Mouse (Mus musculus) CH12.LX (cell line): ENCODE data around the gene Nptx1. TPM values are rescaled to one million over a fixed set of nuclear protein-coding genes. Genes with fewer than 3 reads are reported as not detected.

Experiments
- DNase-seq: peaks from one replicate; pipeline ENCODE4 v3.0.0-alpha.2; 2013; ENCODE audit errors: extremely low read depth
- H3K27ac ChIP-seq: 2 replicates; pipeline ENCODE4 v1.5.1; 2012; ENCODE audit warnings: low read depth, mild to moderate bottlenecking, control low read depth, moderate library complexity; ENCODE audit not compliant: insufficient read depth
- H3K27me3 ChIP-seq: replicated peaks from 2 replicates; pipeline ENCODE3; 2012; ENCODE audit warnings: inconsistent platforms
- H3K36me3 ChIP-seq, 2 experiments: replicated peaks in 1 of 2; 2 replicates each; pipeline versions ENCODE3 to v1.6.1; 2012; ENCODE audit warnings: inconsistent platforms in 1 of 2, low read length in 1 of 2, mild to moderate bottlenecking in 1 of 2, mixed read lengths in 1 of 2, moderate library complexity in 1 of 2; ENCODE audit not compliant: control insufficient read depth in 1 of 2, insufficient read depth in 1 of 2
- H3K4me1 ChIP-seq, 2 experiments: 2 replicates each; pipeline ENCODE4 v1.6.1; 2012; ENCODE audit warnings: inconsistent platforms in 1 of 2, moderate library complexity in 1 of 2; ENCODE audit not compliant: insufficient read depth in 2 of 2, control insufficient read depth in 1 of 2
- H3K4me2 ChIP-seq: 2 replicates; pipeline ENCODE4 v1.6.1; 2012; ENCODE audit warnings: low read depth, mild to moderate bottlenecking, control low read depth; ENCODE audit not compliant: poor library complexity, insufficient read depth, severe bottlenecking
- H3K4me3 ChIP-seq, 3 experiments: fragments of 150-350 bp in 1 of 3; sonication (generic) in 1 of 3; replicated peaks in 1 of 3; 2 replicates each; pipeline versions ENCODE3 to v1.5.1; 2011 to 2012; ENCODE audit warnings: low read depth in 2 of 3, low read length in 2 of 3, mild to moderate bottlenecking in 2 of 3, moderate library complexity in 2 of 3, control low read depth in 1 of 3, improper control_type of control experiment in 1 of 3, inconsistent platforms in 1 of 3, mixed read lengths in 1 of 3; ENCODE audit not compliant: poor library complexity in 1 of 3
- H3K79me2 ChIP-seq: replicated peaks from 2 replicates; pipeline ENCODE4 v1.6.1; 2012; ENCODE audit warnings: mild to moderate bottlenecking, moderate library complexity; ENCODE audit not compliant: control insufficient read depth, poor library complexity, insufficient read depth, severe bottlenecking; ENCODE audit errors: extremely low read depth
- H3K9ac ChIP-seq: 2 replicates; pipeline ENCODE4 v1.6.1; 2012; ENCODE audit warnings: low read depth, mild to moderate bottlenecking, control low read depth, moderate library complexity; ENCODE audit not compliant: insufficient read depth
- H3K9me3 ChIP-seq: replicated peaks from 2 replicates; pipeline ENCODE3; 2012; ENCODE audit warnings: low read length, inconsistent platforms, mixed read lengths
- CHD1 ChIP-seq: IDR thresholded peaks from 2 replicates; pipeline ENCODE4 v1.6.1; 2012; ENCODE audit warnings: low read depth, low read length, improper control_type of control experiment, inconsistent platforms
- CHD2 ChIP-seq: IDR thresholded peaks from 2 replicates; pipeline ENCODE4 v1.6.1; 2011; ENCODE audit warnings: low read length, improper control_type of control experiment
- CTCF ChIP-seq, 2 experiments: IDR thresholded peaks in 1 of 2; conservative IDR thresholded peaks in 1 of 2; 2 replicates each; pipeline ENCODE4 v1.5.1; 2011 to 2012; ENCODE audit warnings: low read depth in 2 of 2, low read length in 2 of 2, improper control_type of control experiment in 1 of 2, inconsistent platforms in 1 of 2, mild to moderate bottlenecking in 1 of 2, moderate library complexity in 1 of 2
- E2F4 ChIP-seq: IDR thresholded peaks from 2 replicates; pipeline ENCODE4 v1.6.1; 2011; ENCODE audit warnings: low read depth, low read length, improper control_type of control experiment; ENCODE audit not compliant: insufficient replicate concordance
- ELF1 ChIP-seq: IDR thresholded peaks from 2 replicates; pipeline ENCODE4 v1.6.1; 2014; ENCODE audit warnings: low read depth, mild to moderate bottlenecking, inconsistent platforms, low read length, improper control_type of control experiment
- ETS1 ChIP-seq: conservative IDR thresholded peaks from 2 replicates; pipeline ENCODE4 v1.6.1; 2012; ENCODE audit warnings: low read depth, mild to moderate bottlenecking, inconsistent platforms, low read length, improper control_type of control experiment, moderate library complexity
- HCFC1 ChIP-seq: IDR thresholded peaks from 2 replicates; pipeline ENCODE4 v1.6.1; 2012; ENCODE audit warnings: low read depth, mild to moderate bottlenecking, inconsistent platforms, low read length, improper control_type of control experiment
- MAX ChIP-seq: IDR thresholded peaks from 2 replicates; pipeline ENCODE4 v1.6.1; 2011; ENCODE audit warnings: low read length, improper control_type of control experiment
- MAZ ChIP-seq: IDR thresholded peaks from 2 replicates; pipeline ENCODE4 v1.6.1; 2012; ENCODE audit warnings: low read depth, mild to moderate bottlenecking, inconsistent platforms, low read length, improper control_type of control experiment, moderate library complexity
- MEF2A ChIP-seq: IDR thresholded peaks from 2 replicates; pipeline ENCODE4 v1.6.1; 2014; ENCODE audit warnings: low read depth, mild to moderate bottlenecking, inconsistent platforms, low read length, improper control_type of control experiment, borderline replicate concordance
- MXI1 ChIP-seq: IDR thresholded peaks from 2 replicates; pipeline ENCODE4 v1.6.1; 2011; ENCODE audit warnings: mild to moderate bottlenecking, low read depth, low read length, improper control_type of control experiment
- NELFE ChIP-seq: IDR thresholded peaks from 2 replicates; pipeline ENCODE4 v1.6.1; 2011; ENCODE audit warnings: low read depth, low read length, improper control_type of control experiment
- NRF1 ChIP-seq: IDR thresholded peaks from 2 replicates; pipeline ENCODE4 v1.6.1; 2014; ENCODE audit warnings: low read depth, mild to moderate bottlenecking, inconsistent platforms, low read length, improper control_type of control experiment, moderate library complexity
- PAX5 ChIP-seq: IDR thresholded peaks from 2 replicates; pipeline ENCODE4 v1.6.1; 2012; ENCODE audit warnings: low read length, inconsistent platforms, mixed read lengths
- RAD21 ChIP-seq: IDR thresholded peaks from 2 replicates; pipeline ENCODE4 v1.6.1; 2011; ENCODE audit warnings: low read depth, mild to moderate bottlenecking, low read length, improper control_type of control experiment, moderate library complexity
- RCOR1 ChIP-seq: conservative IDR thresholded peaks from 2 replicates; pipeline ENCODE4 v1.6.1; 2012; ENCODE audit warnings: low read depth, mild to moderate bottlenecking, inconsistent platforms, low read length, improper control_type of control experiment
- SIN3A ChIP-seq: IDR thresholded peaks from 2 replicates; pipeline ENCODE4 v1.6.1; 2012; ENCODE audit warnings: low read length, improper control_type of control experiment, inconsistent platforms
- SMC3 ChIP-seq: IDR thresholded peaks from 2 replicates; pipeline ENCODE4 v1.6.1; 2011; ENCODE audit warnings: low read depth, low read length, improper control_type of control experiment
- TBP ChIP-seq: conservative IDR thresholded peaks from 2 replicates; pipeline ENCODE4 v1.6.1; 2011; ENCODE audit warnings: low read depth, low read length, improper control_type of control experiment
- TCF12 ChIP-seq: IDR thresholded peaks from 2 replicates; pipeline ENCODE4 v1.6.1; 2014; ENCODE audit warnings: low read depth, mild to moderate bottlenecking, inconsistent platforms, low read length, improper control_type of control experiment
- UBTF ChIP-seq: IDR thresholded peaks from 2 replicates; pipeline ENCODE4 v1.6.1; 2012; ENCODE audit warnings: low read depth, mild to moderate bottlenecking, inconsistent platforms, low read length, improper control_type of control experiment, moderate library complexity
- USF1 ChIP-seq: IDR thresholded peaks from 2 replicates; pipeline ENCODE4 v1.6.1; 2014; ENCODE audit warnings: low read depth, mild to moderate bottlenecking, inconsistent platforms, low read length, improper control_type of control experiment
- USF2 ChIP-seq: conservative IDR thresholded peaks from 2 replicates; pipeline ENCODE4 v1.6.1; 2011; ENCODE audit warnings: low read depth, low read length, improper control_type of control experiment
- ZKSCAN1 ChIP-seq: IDR thresholded peaks from 2 replicates; pipeline ENCODE4 v1.6.1; 2012; ENCODE audit warnings: low read depth, inconsistent platforms, low read length, improper control_type of control experiment, borderline replicate concordance
- ZMIZ1 ChIP-seq: IDR thresholded peaks from 2 replicates; pipeline ENCODE4 v1.6.1; 2012; ENCODE audit warnings: low read depth, mild to moderate bottlenecking, inconsistent platforms, low read length, improper control_type of control experiment
- dilution Hi-C: fragments of 300-500 bp; cut with MboI; formaldehyde crosslinking; loops from 2 replicates; pipeline ENCODE4 v1.14.3; 2020; ENCODE audit warnings: low sequenced_read_pairs; ENCODE audit not compliant: extremely low pct_unique_long_range_greater_than_20kb, extremely low pct_ligation_motif_present
- in situ Hi-C: fragments of 300-500 bp; cut with MboI; formaldehyde crosslinking; loops from 3 replicates; pipeline ENCODE4 v1.14.3; 2019; ENCODE audit warnings: low sequenced_read_pairs, low pct_ligation_motif_present, low pct_unique_long_range_greater_than_20kb, mixed read lengths
- polyA plus RNA-seq: library from polyadenylated mRNA; unstranded; fragments of >175 nt; gene quantifications from 2 replicates; pipeline ENCODE4 v1.2.1, GENCODE M21; 2012; ENCODE audit warnings: low read depth; ENCODE audit not compliant: insufficient read length
- total RNA-seq, 2 experiments: library from RNA; depleted of rRNA; stranded (reverse); fragments of 300-350 nt in 1 of 2; fragments of >200 nt in 1 of 2; gene quantifications; 2 replicates each; pipeline ENCODE4 v1.2.3; 2012 to 2014

Gene Nptx1
- total and polyA plus RNA-seq, 3 experiments: under 0.01 TPM; not detected in 2

DNA sequence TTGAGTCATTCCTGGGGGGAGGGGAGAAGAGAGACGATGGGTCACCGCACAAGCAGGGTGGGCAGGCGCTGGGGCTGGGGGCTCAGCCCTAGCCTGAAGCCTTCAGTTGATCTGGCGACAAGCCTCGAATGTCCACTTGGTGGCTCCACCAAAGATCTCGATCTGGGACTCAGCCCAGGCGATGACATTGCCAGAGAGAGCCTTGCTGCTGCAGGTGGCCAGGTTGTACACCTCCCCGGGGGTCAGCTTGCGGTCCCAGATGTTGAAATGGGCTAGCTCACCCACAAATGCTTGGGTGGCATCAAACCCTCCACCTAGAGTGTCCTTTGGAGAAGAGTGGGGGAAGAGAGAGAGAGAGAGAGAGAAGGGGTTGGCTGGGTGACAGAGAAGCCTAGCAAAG is 5.2 kb downstream of the Nptx1 start:
- in situ Hi-C loops: no loop called here
- Histone ChIP-seq H3K27ac (no peak overlapping the region), H3K36me3 (no peaks in the 10 kb centered on the region), H3K4me1 (peaks cover 0 to 6% of the 10 kb centered on the region in 2 experiments; a peak in 1 of 4 replicates), H3K79me2 (no peaks in the 10 kb centered on the region), H3K27me3 (peaks cover 86% of the 10 kb centered on the region)
- no peak for TF ChIP-seq E2F4
- TF ChIP-seq NELFE: no peak
- peak; percentile 52 for TF ChIP-seq SMC3
- no peak for TF ChIP-seq UBTF
- TF ChIP-seq MXI1: no peak
- no peak for TF ChIP-seq CHD1
- no peak for TF ChIP-seq USF1
- no peak for TF ChIP-seq RCOR1
- TF ChIP-seq PAX5: no peak
- TF ChIP-seq RAD21: peak; percentile 18
- no peak for TF ChIP-seq HCFC1
- no peak for TF ChIP-seq CHD2
- no peak for TF ChIP-seq NRF1
- peak in 1 of 2 experiments; percentile 42; a peak in 2 of 4 replicates for TF ChIP-seq CTCF (conservative IDR thresholded peaks at IDR 0.05 in 1 of 2, IDR thresholded peaks at IDR 0.05 in 1 of 2; ENCODE audit: low read depth in 2 of 2, low read length in 2 of 2)
- no peak for TF ChIP-seq ELF1
- no peak for TF ChIP-seq ETS1
- TF ChIP-seq, all 38 proteins: peak for 3
- H3K4me3 ChIP-seq: no peak overlapping the region
- H3K4me2 ChIP-seq: no peak overlapping the region
- H3K9me3 ChIP-seq: peaks cover 11% of the 10 kb centered on the region
- no peak for DNase-seq
- no peak overlapping the region for H3K9ac ChIP-seq
- dilution Hi-C loops: no loop called here

DNA sequence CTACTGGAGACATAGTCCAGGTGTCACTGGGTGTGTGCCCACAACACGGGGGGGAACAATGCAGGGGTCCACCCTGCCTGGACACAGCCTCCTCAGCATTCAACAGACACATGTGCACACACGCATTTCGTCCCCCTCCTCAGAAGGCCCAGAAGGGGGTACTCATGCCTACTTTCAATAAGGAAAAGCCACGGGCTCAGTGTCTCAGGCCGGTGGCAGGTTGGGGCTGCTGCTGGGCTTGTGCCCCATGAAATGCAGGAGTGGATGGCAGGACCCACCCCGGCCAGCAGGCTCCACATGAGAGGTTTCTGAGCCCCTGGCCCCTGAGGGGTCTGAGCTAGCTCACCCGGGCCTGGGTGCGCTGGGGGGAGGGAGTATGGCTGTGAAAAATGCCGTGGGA is 6.5 kb downstream of the Nptx1 start:
- no peaks in the 10 kb centered on the region for H3K79me2 ChIP-seq
- dilution Hi-C loops: no loop called here
- H3K4me2 ChIP-seq: no peak overlapping the region
- no peak overlapping the region for H3K4me3 ChIP-seq
- no peaks in the 10 kb centered on the region for H3K9me3 ChIP-seq
- in situ Hi-C loops: no loop called here
- peaks cover 95% of the 10 kb centered on the region for H3K27me3 ChIP-seq
- no peak for DNase-seq
- H3K4me1 ChIP-seq: peaks cover 0 to 5% of the 10 kb centered on the region in 2 experiments; a peak in 1 of 4 replicates
- H3K9ac ChIP-seq: no peak overlapping the region
- H3K36me3 ChIP-seq: no peaks in the 10 kb centered on the region
- H3K27ac ChIP-seq: no peak overlapping the region
- TF ChIP-seq MEF2A (no peak), MAX (no peak), USF2 (no peak), ZMIZ1 (no peak), SIN3A (no peak), TBP (no peak), SMC3 (no peak), MAZ (no peak), ZKSCAN1 (no peak), CHD2 (no peak), TCF12 (no peak)
